Mouse (Mus musculus): ENCODE measurements around the gene Grem1.

The Grem1 gene

GRCm38 (mm10) chr2:113758311-113759161 is at the start of gene Grem1:
Gene Grem1 (minus strand): TSS chr2:113758646.
- no peak for DNase-seq (ENCODE audit: low spot score)

GRCm38 (mm10) chr2:113807640-113808039 is 49.2 kb upstream of the Grem1 start:
- peak; percentile 65 for DNase-seq (ENCODE audit: low spot score)

- no peak for DNase-seq (ENCODE audit: low spot score)
Observed at GRCm38 (mm10) chr2:113806851-113807577, 48.6 kb upstream of the Grem1 start.

- no peak for DNase-seq (ENCODE audit: low spot score)
Observed at GRCm38 (mm10) chr2:113805765-113806164, 47.3 kb upstream of the Grem1 start.

GRCm38 (mm10) chr2:113803753-113804152 is 45.3 kb upstream of the Grem1 start:
- no peak for DNase-seq (ENCODE audit: low spot score)

GRCm38 (mm10) chr2:113800846-113801245 is 42.4 kb upstream of the Grem1 start:
- no peak for DNase-seq (ENCODE audit: low spot score)

- no peak for DNase-seq (ENCODE audit: low spot score)
Observed at GRCm38 (mm10) chr2:113798605-113799004, 40.2 kb upstream of the Grem1 start.

GRCm38 (mm10) chr2:113795186-113795585 is 36.7 kb upstream of the Grem1 start:
- no peak for DNase-seq (ENCODE audit: low spot score)

GRCm38 (mm10) chr2:113793521-113793920 is 35.1 kb upstream of the Grem1 start:
- DNase-seq (ENCODE audit: low spot score): no peak

GRCm38 (mm10) chr2:113788821-113789387 is 30.5 kb upstream of the Grem1 start:
- no peak for DNase-seq (ENCODE audit: low spot score)

GRCm38 (mm10) chr2:113787882-113788281 is 29.4 kb upstream of the Grem1 start:
- DNase-seq (ENCODE audit: low spot score): no peak

- no peak for DNase-seq (ENCODE audit: low spot score)
Observed at GRCm38 (mm10) chr2:113784851-113785250, 26.4 kb upstream of the Grem1 start.

- DNase-seq (ENCODE audit: low spot score): no peak
Observed at GRCm38 (mm10) chr2:113781521-113781920, 23.1 kb upstream of the Grem1 start.

- DNase-seq (ENCODE audit: low spot score): no peak
Observed at GRCm38 (mm10) chr2:113781107-113781506, 22.7 kb upstream of the Grem1 start.

- DNase-seq (ENCODE audit: low spot score): no peak
Observed at GRCm38 (mm10) chr2:113779336-113779735, 20.9 kb upstream of the Grem1 start.

GRCm38 (mm10) chr2:113778036-113778435 is 19.6 kb upstream of the Grem1 start:
- no peak for DNase-seq (ENCODE audit: low spot score)

GRCm38 (mm10) chr2:113776297-113776696 is 17.9 kb upstream of the Grem1 start:
- DNase-seq (ENCODE audit: low spot score): no peak

GRCm38 (mm10) chr2:113774150-113774805 is 15.8 kb upstream of the Grem1 start:
- no peak for DNase-seq (ENCODE audit: low spot score)

GRCm38 (mm10) chr2:113768541-113769303 is 10.3 kb upstream of the Grem1 start:
- DNase-seq (ENCODE audit: low spot score): no peak

GRCm38 (mm10) chr2:113765885-113766284 is 7.4 kb upstream of the Grem1 start:
- no peak for DNase-seq (ENCODE audit: low spot score)

- DNase-seq (ENCODE audit: low spot score): no peak
Observed at GRCm38 (mm10) chr2:113764968-113765367, 6.5 kb upstream of the Grem1 start.
